Mouse (Mus musculus) embryonic fibroblast, embryonic 13.5 days (primary cell): ENCODE data around the gene Tax1bp1.

Experiments used
- CTCF ChIP-seq: IDR thresholded peaks from 2 replicates; pipeline ENCODE4 v1.5.1; 2011; ENCODE audit warnings: mild to moderate bottlenecking, control low read depth, low read length, moderate library complexity, borderline replicate concordance; ENCODE audit not compliant: insufficient read depth
- POLR2A ChIP-seq: IDR thresholded peaks from 2 replicates; pipeline ENCODE4 v1.6.1; 2011; ENCODE audit warnings: low read depth, mild to moderate bottlenecking, control low read depth, low read length, moderate library complexity

GRCm38 (mm10) chr6:52775350-52775749, 61.8 kb downstream of the Tax1bp1 start:
- TF ChIP-seq CTCF = no peak
- TF ChIP-seq POLR2A = no peak
